Mouse (Mus musculus): ENCODE data around the gene Slc39a5.

DNA sequence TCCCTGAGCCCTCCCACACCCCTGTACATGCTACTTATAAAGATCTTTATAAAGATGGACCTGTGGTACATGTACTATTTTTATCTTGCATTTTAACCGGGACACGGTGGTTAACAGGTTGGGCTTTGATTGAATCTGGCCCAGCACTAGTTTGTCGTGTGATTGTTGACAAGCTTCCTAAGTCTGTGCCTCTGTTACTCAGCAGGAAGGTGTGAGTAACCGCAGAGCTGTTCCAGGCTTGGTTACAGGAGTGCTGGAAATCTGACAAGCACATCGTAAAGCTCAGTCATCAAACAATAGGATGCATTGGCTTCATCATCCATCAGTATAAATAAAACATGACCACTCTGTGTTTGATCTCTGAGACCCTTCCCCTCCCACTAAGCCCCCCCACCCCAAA, 21.4 kb upstream of the Slc39a5 start:
- TF ChIP-seq POLR2A (IDR thresholded peaks at IDR 0.05; ENCODE audit: borderline replicate concordance, extremely low read depth, insufficient read depth, insufficient read length, poor library complexity, severe bottlenecking) = no peak
- no peak for TF ChIP-seq CTCF (IDR thresholded peaks at IDR 0.05; ENCODE audit: borderline replicate concordance, extremely low read depth, insufficient read depth, insufficient read length)

Measured in brain, embryonic 14.5 days (tissue).